Mouse (Mus musculus) embryonic facial prominence, embryonic 10.5 days (tissue): ENCODE measurements around the gene Slc9a1. TPM values are rescaled to one million over a fixed set of nuclear protein-coding genes. Genes with fewer than 3 reads are reported as not detected.

ENCODE experiments used
- DNase-seq: peaks from one replicate; pipeline ENCODE4 v3.0.0-alpha.2; 2017; ENCODE audit warnings: low spot score
- H3K27ac ChIP-seq: fragments of 300-500 bp; sonication (generic); replicated peaks from 2 replicates; pipeline ENCODE4 v1.5.1; 2016; ENCODE audit warnings: mild to moderate bottlenecking
- H3K27me3 ChIP-seq: fragments of 300-500 bp; sonication (generic); replicated peaks from 2 replicates; pipeline ENCODE4 v1.6.1; 2016; ENCODE audit warnings: low read depth, mild to moderate bottlenecking; ENCODE audit not compliant: poor library complexity, severe bottlenecking
- H3K36me3 ChIP-seq: fragments of 300-500 bp; sonication (generic); replicated peaks from 2 replicates; pipeline ENCODE4 v1.6.1; 2016; ENCODE audit warnings: mild to moderate bottlenecking, moderate library complexity
- H3K4me1 ChIP-seq: fragments of 300-500 bp; sonication (generic); 2 replicates; pipeline ENCODE4 v1.6.1; 2016
- H3K4me3 ChIP-seq: fragments of 300-500 bp; sonication (generic); 2 replicates; pipeline ENCODE4 v1.5.1; 2016; ENCODE audit warnings: mild to moderate bottlenecking, moderate library complexity
- H3K9me3 ChIP-seq: fragments of 300-500 bp; sonication (generic); 2 replicates; pipeline ENCODE4 v1.6.1; 2016; ENCODE audit warnings: mild to moderate bottlenecking
- WGBS: fragments of 180-500 bp; shearing (Covaris S2); methylation state at CpG from one replicate; pipeline ENCODE4 v1.1.7; 2016; 5-methylcytosine and 5-hydroxymethylcytosine counted together
- polyA plus RNA-seq: library from polyadenylated mRNA; unstranded; fragments of >200 nt; fragmentation: Nextera tagmentation; extraction: Ambion mirVana; gene quantifications from 2 replicates; pipeline ENCODE4 v1.2.1, GENCODE M21; 2016

Slc9a1 gene
- polyA plus RNA-seq, 1 experiment from 2014 or later, result 9.0 TPM

- Histone ChIP-seq H3K27me3 (no peaks in the 10 kb centered on the region), H3K27ac (peak overlapping the region; percentile 81), H3K36me3 (peaks cover 27% of the 10 kb centered on the region), H3K4me3 (peak overlapping the region; percentile 39; the same call in 1 of the 2 replicates), H3K9me3 (no peaks in the 10 kb centered on the region), H3K4me1 (peaks cover 61% of the 10 kb centered on the region)
- no peak for DNase-seq
- 36% methylated on average over 5 of the region's 5 CpGs for WGBS
Measured at GRCm38 (mm10) chr4:133379046-133379347, 9.5 kb downstream of the Slc9a1 start.

GRCm38 (mm10) chr4:133379861-133380260, 10.4 kb downstream of the Slc9a1 start:
- no peak for DNase-seq
- H3K36me3 ChIP-seq, result peaks cover 24% of the 10 kb centered on the region
- whole genome bisulfite sequencing, result 66% methylated on average over 3 of the region's 3 CpGs
- no peak overlapping the region for H3K4me3 ChIP-seq
- peak overlapping the region; percentile 57 for H3K27ac ChIP-seq
- H3K4me1 ChIP-seq, result peaks cover 56% of the 10 kb centered on the region
- H3K27me3 ChIP-seq, result no peaks in the 10 kb centered on the region
- H3K9me3 ChIP-seq, result no peaks in the 10 kb centered on the region

GRCm38 (mm10) chr4:133380532-133380931, 11.0 kb downstream of the Slc9a1 start:
- no peak overlapping the region for H3K4me3 ChIP-seq
- no peaks in the 10 kb centered on the region for H3K27me3 ChIP-seq
- H3K4me1 ChIP-seq, result peaks cover 56% of the 10 kb centered on the region
- H3K9me3 ChIP-seq, result no peaks in the 10 kb centered on the region
- no peak overlapping the region; the same call in 1 of the 2 replicates for H3K27ac ChIP-seq
- H3K36me3 ChIP-seq, result peaks cover 24% of the 10 kb centered on the region
- no peak for DNase-seq
- WGBS, result 66% methylated on average over 6 of the region's 6 CpGs

GRCm38 (mm10) chr4:133381141-133381540, 11.6 kb downstream of the Slc9a1 start:
- DNase-seq, result no peak

GRCm38 (mm10) chr4:133386061-133386797, 16.7 kb downstream of the Slc9a1 start:
- Histone ChIP-seq H3K27ac (0 out of 2 replicates have a peak overlapping the region, but pooled peaks have one; percentile 36), H3K36me3 (peaks cover 28% of the 10 kb centered on the region), H3K27me3 (no peaks in the 10 kb centered on the region), H3K4me1 (peaks cover 29% of the 10 kb centered on the region), H3K4me3 (no peak overlapping the region), H3K9me3 (no peaks in the 10 kb centered on the region)
- WGBS, result 74% methylated on average over 7 of the region's 7 CpGs
- no peak for DNase-seq

More at GRCm38 (mm10) chr4:133381141-133381540, 11.6 kb downstream of the Slc9a1 start:
- H3K4me1 ChIP-seq, result peaks cover 54% of the 10 kb centered on the region
- no peaks in the 10 kb centered on the region for H3K27me3 ChIP-seq
- no peaks in the 10 kb centered on the region for H3K9me3 ChIP-seq
- WGBS, result 79% methylated on average over 8 of the region's 8 CpGs
- H3K4me3 ChIP-seq, result no peak overlapping the region
- H3K27ac ChIP-seq, result no peak overlapping the region
- H3K36me3 ChIP-seq, result peaks cover 24% of the 10 kb centered on the region

- Histone ChIP-seq H3K4me1 (peaks cover 35% of the 10 kb centered on the region), H3K9me3 (no peaks in the 10 kb centered on the region), H3K4me3 (no peak overlapping the region), H3K27me3 (no peaks in the 10 kb centered on the region), H3K27ac (no peak overlapping the region), H3K36me3 (peaks cover 20% of the 10 kb centered on the region)
- no peak for DNase-seq
Measured at GRCm38 (mm10) chr4:133387053-133387452, 17.5 kb downstream of the Slc9a1 start.

- Histone ChIP-seq H3K36me3 (peaks cover 13% of the 10 kb centered on the region), H3K27ac (0 out of 2 replicates have a peak overlapping the region, but pooled peaks have one; percentile 6), H3K4me3 (no peak overlapping the region), H3K4me1 (peaks cover 36% of the 10 kb centered on the region), H3K9me3 (no peaks in the 10 kb centered on the region), H3K27me3 (no peaks in the 10 kb centered on the region)
- 92% methylated on average over 16 of the region's 16 CpGs for WGBS
- DNase-seq, result no peak
Measured at GRCm38 (mm10) chr4:133388781-133389552, 19.5 kb downstream of the Slc9a1 start.

- Histone ChIP-seq H3K9me3 (no peaks in the 10 kb centered on the region), H3K27ac (no peak overlapping the region), H3K4me1 (peaks cover 44% of the 10 kb centered on the region), H3K36me3 (peaks cover 11% of the 10 kb centered on the region), H3K4me3 (no peak overlapping the region), H3K27me3 (no peaks in the 10 kb centered on the region)
- no peak for DNase-seq
- WGBS, result 92% methylated on average over 2 of the region's 2 CpGs
Measured at GRCm38 (mm10) chr4:133390042-133390441, 20.5 kb downstream of the Slc9a1 start.

- peaks cover 49% of the 10 kb centered on the region for H3K4me1 ChIP-seq
- WGBS, result 90% methylated on average over 6 of the region's 6 CpGs
- peak overlapping the region; percentile 20; the same call in 1 of the 2 replicates for H3K27ac ChIP-seq
- peaks cover 6% of the 10 kb centered on the region for H3K36me3 ChIP-seq
- H3K9me3 ChIP-seq, result no peaks in the 10 kb centered on the region
- H3K27me3 ChIP-seq, result no peaks in the 10 kb centered on the region
- DNase-seq, result no peak
- no peak overlapping the region for H3K4me3 ChIP-seq
Measured at GRCm38 (mm10) chr4:133390585-133390984, 21.1 kb downstream of the Slc9a1 start.

GRCm38 (mm10) chr4:133391185-133392040, 21.9 kb downstream of the Slc9a1 start:
- 81% methylated on average over 18 of the region's 18 CpGs for WGBS
- no peak for DNase-seq
- Histone ChIP-seq H3K4me3 (no peak overlapping the region), H3K27me3 (no peaks in the 10 kb centered on the region), H3K27ac (0 out of 2 replicates have a peak overlapping the region, but pooled peaks have one; percentile 20), H3K36me3 (peaks cover 6% of the 10 kb centered on the region), H3K9me3 (no peaks in the 10 kb centered on the region), H3K4me1 (peaks cover 53% of the 10 kb centered on the region)

- Histone ChIP-seq H3K36me3 (no peaks in the 10 kb centered on the region), H3K4me3 (no peak overlapping the region), H3K27me3 (no peaks in the 10 kb centered on the region), H3K9me3 (no peaks in the 10 kb centered on the region), H3K27ac (peak overlapping the region; percentile 36; the same call in 1 of the 2 replicates), H3K4me1 (peaks cover 79% of the 10 kb centered on the region)
- 87% methylated on average over 4 of the region's 4 CpGs for WGBS
- DNase-seq, result no peak
Measured at GRCm38 (mm10) chr4:133394981-133395573, 25.6 kb downstream of the Slc9a1 start.

GRCm38 (mm10) chr4:133396079-133396478, 26.6 kb downstream of the Slc9a1 start:
- 72% methylated on average over 2 of the region's 2 CpGs for WGBS
- peak overlapping the region; percentile 16; the same call in 1 of the 2 replicates for H3K4me3 ChIP-seq
- H3K36me3 ChIP-seq, result no peaks in the 10 kb centered on the region
- DNase-seq, result no peak
- no peaks in the 10 kb centered on the region for H3K9me3 ChIP-seq
- H3K27ac ChIP-seq, result peak overlapping the region; percentile 57
- H3K4me1 ChIP-seq, result peaks cover 79% of the 10 kb centered on the region
- H3K27me3 ChIP-seq, result no peaks in the 10 kb centered on the region
